Mouse (Mus musculus): Measurements from ENCODE around the gene Gm20823. TPM values are rescaled to one million over a fixed set of nuclear protein-coding genes. Genes with fewer than 3 reads are reported as not detected.

The Gm20823 gene
- not detected for polyA plus RNA-seq (2014; fragmentation: Illumina TruSeq; extraction: RNeasy Lipid Tissue Mini Kit (QIAGEN cat#74804); ENCODE audit: insufficient read depth, low read depth, low replicate concordance)

DNA sequence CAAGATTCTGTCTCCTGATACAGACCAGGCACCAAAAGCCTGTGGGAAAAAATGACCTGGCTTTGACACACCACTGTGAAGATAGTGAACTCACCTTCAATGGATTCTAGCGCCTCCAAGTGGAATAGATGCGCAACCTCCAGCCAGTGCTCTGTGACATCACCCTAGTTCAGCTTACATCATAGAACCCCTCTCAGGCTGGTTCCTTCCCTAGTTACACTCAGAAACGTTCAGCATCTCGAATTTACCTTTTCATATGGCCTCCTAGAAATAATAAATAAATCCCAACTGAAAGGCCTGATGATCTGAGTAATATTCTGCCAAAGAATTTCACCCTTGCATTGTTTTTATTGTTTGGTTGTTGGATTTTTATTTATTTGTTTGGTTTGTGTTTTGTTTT, at the start of gene Gm20823:
Gene Gm20823 (minus strand): TSS at position 101 of the 400 bp plus-strand sequence.

